Mouse (Mus musculus): ENCODE measurements around the gene Ihh. TPM values are rescaled to one million over a fixed set of nuclear protein-coding genes. Genes with fewer than 3 reads are reported as not detected.
A peak's percentile ranks its signal among the peaks of the same experiment; 100 is the strongest.

The Ihh gene
- 0.16 and 0.32 TPM in 2 replicates for polyA plus RNA-seq (2015; fragmentation: Nextera tagmentation; extraction: Ambion mirVana)

DNA sequence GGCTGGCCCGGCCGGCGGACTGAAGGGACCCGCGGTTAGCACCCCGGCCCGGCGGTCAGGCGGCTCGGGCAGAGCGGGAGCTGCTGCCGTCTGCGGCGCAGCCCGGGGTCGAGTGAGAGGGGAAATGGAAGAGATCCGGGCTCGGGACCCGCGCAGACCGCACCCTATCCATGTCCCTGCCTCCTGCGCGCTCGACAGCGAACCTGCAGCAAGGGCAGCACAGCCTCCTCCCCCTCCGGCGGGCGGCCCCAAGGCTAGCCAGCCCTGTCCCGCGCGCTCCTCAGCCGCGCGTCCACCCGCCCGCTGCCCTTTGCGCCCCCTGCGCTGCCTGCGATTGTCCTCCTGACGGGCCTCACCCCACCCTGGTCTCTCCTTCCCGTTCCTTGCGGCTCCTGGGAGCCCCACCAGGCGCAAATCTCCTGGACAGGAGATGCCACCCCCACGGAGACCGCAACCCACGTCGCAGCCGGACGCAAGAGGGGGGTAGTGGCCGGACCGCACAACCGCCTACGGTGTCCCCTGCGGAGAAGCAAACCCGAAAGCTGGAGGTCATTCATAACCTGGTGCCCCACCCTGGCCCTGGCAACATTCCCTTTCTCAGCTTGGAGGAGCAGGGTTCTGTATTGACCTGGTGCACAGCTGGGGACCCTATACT is at the start of gene Ihh:
Ihh (minus strand) TSS at position 117 of the 655 bp plus-strand sequence.
- peaks cover 34% of the 10 kb centered on the region for H3K4me1 ChIP-seq (ENCODE audit: control insufficient read depth, insufficient read depth, low read length)
- peaks cover 79% of the 10 kb centered on the region for H3K27me3 ChIP-seq (ENCODE audit: control insufficient read depth, insufficient read depth, low read depth, low read length)
- 2% methylated on average over 32 of the region's 55 CpGs for WGBS
- peak within 1 kb of the TSS; percentile 49 for H3K9ac ChIP-seq (ENCODE audit: low read depth, low read length)
- no peak within 1 kb of the TSS for H3K27ac ChIP-seq (ENCODE audit: low read length)
- peak within 1 kb of the TSS; percentile 63 for H3K4me2 ChIP-seq (ENCODE audit: low read length)
- H3K4me3 ChIP-seq (ENCODE audit: low read depth, low read length) = peak within 1 kb of the TSS; percentile 38
- ATAC-seq = peak; percentile 9; the same call in 1 of the 2 replicates
- H3K36me3 ChIP-seq (ENCODE audit: control insufficient read depth, insufficient read depth, low read length) = no peaks in the 10 kb centered on the region
- H3K9me3 ChIP-seq (replicated peaks; ENCODE audit: control insufficient read depth, low read length, poor library complexity, severe bottlenecking) = no peaks in the 10 kb centered on the region

DNA sequence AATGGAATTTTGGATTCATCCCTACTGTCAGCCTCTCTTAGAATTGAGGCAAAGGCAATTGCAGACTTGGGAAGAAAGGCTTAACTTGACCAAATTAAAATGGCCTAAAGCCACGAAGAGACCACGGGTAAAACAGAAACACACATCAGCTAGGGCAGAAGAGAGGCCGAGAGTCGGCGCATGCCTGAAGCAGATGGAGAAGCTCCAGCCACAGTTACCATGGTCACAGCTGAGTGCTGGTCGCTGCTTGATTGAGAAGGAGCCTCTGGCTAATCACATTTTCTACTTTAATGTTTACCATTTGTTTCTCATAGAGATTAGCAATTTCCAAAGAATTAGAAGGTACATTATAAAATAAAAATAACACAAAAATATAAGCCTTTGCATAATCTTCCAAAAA is 49.7 kb upstream of the Ihh start:
- Histone ChIP-seq H3K9ac (ENCODE audit: low read depth, low read length) (no peak overlapping the region), H3K36me3 (ENCODE audit: control insufficient read depth, insufficient read depth, low read length) (no peaks in the 10 kb centered on the region), H3K27me3 (ENCODE audit: control insufficient read depth, insufficient read depth, low read depth, low read length) (no peaks in the 10 kb centered on the region), H3K27ac (ENCODE audit: low read length) (no peak overlapping the region), H3K4me3 (ENCODE audit: low read depth, low read length) (no peak overlapping the region), H3K4me1 (ENCODE audit: control insufficient read depth, insufficient read depth, low read length) (no peaks in the 10 kb centered on the region; the same call in 1 of the 2 replicates), H3K4me2 (ENCODE audit: low read length) (no peak overlapping the region), H3K9me3 (replicated peaks; ENCODE audit: control insufficient read depth, low read length, poor library complexity, severe bottlenecking) (no peaks in the 10 kb centered on the region)
- WGBS = 54% methylated on average over 6 of the region's 6 CpGs
- ATAC-seq = no peak

DNA sequence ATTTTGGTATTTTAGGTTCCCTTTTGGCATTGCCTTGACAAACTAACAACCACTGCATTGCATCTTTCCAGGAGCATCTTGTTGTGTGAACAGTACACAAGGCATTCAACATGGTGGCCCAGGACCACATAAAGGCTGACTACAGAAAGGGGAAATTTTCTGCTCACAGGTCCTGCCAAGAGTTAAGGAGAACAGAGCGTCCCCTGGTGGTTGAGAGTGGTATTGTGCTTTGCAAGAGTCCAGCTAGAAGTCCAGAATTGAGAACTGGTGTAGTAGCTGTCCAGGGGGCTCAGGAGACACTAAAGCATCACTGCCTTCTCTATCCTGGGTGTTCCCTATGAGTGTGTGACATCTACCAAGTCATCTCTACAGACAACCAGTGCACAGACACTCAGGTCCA is 49.0 kb upstream of the Ihh start:
- Histone ChIP-seq H3K4me2 (ENCODE audit: low read length) (no peak overlapping the region), H3K9ac (ENCODE audit: low read depth, low read length) (no peak overlapping the region), H3K4me1 (ENCODE audit: control insufficient read depth, insufficient read depth, low read length) (no peaks in the 10 kb centered on the region; the same call in 1 of the 2 replicates), H3K27ac (ENCODE audit: low read length) (no peak overlapping the region), H3K9me3 (replicated peaks; ENCODE audit: control insufficient read depth, low read length, poor library complexity, severe bottlenecking) (no peaks in the 10 kb centered on the region), H3K27me3 (ENCODE audit: control insufficient read depth, insufficient read depth, low read depth, low read length) (no peaks in the 10 kb centered on the region), H3K36me3 (ENCODE audit: control insufficient read depth, insufficient read depth, low read length) (no peaks in the 10 kb centered on the region), H3K4me3 (ENCODE audit: low read depth, low read length) (no peak overlapping the region)
- 3% methylated on average over 1 of the region's 1 CpGs for WGBS
- ATAC-seq = no peak

- ATAC-seq = no peak
- WGBS = 89% methylated on average over 5 of the region's 5 CpGs
These were observed 47.7 kb upstream of the Ihh start for GRCm38 (mm10) chr1:74999173-74999572.

DNA sequence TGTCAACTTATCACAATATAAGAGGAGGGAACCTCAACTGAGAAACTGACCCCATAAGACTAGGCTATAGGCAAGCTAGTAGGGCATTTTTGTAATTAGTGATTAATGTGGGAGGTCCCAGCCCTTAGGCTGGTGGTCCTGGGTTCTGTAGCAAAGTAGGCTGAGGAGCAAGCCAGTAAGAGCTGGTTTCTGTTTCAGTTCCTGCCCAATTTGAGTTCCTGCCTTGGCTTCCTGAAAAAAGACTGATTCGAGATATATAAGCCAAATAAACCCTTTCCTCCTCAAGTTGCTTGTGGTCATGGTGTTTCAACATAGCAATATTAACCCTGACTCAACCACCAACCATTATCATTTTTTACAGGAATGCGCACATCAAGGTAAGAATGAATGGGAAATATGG is 45.8 kb upstream of the Ihh start:
- Histone ChIP-seq H3K36me3 (ENCODE audit: control insufficient read depth, insufficient read depth, low read length) (no peaks in the 10 kb centered on the region), H3K4me2 (ENCODE audit: low read length) (no peak overlapping the region), H3K4me1 (ENCODE audit: control insufficient read depth, insufficient read depth, low read length) (no peaks in the 10 kb centered on the region; the same call in 1 of the 2 replicates), H3K27ac (ENCODE audit: low read length) (no peak overlapping the region), H3K9me3 (replicated peaks; ENCODE audit: control insufficient read depth, low read length, poor library complexity, severe bottlenecking) (no peaks in the 10 kb centered on the region), H3K27me3 (ENCODE audit: control insufficient read depth, insufficient read depth, low read depth, low read length) (no peaks in the 10 kb centered on the region), H3K4me3 (ENCODE audit: low read depth, low read length) (no peak overlapping the region), H3K9ac (ENCODE audit: low read depth, low read length) (no peak overlapping the region)
- 85% methylated on average over 2 of the region's 2 CpGs for WGBS
- ATAC-seq = no peak

More at GRCm38 (mm10) chr1:74999173-74999572, 47.7 kb upstream of the Ihh start:
- Histone ChIP-seq H3K36me3 (ENCODE audit: control insufficient read depth, insufficient read depth, low read length) (no peaks in the 10 kb centered on the region), H3K27ac (ENCODE audit: low read length) (no peak overlapping the region), H3K9me3 (replicated peaks; ENCODE audit: control insufficient read depth, low read length, poor library complexity, severe bottlenecking) (no peaks in the 10 kb centered on the region), H3K9ac (ENCODE audit: low read depth, low read length) (no peak overlapping the region), H3K27me3 (ENCODE audit: control insufficient read depth, insufficient read depth, low read depth, low read length) (no peaks in the 10 kb centered on the region), H3K4me3 (ENCODE audit: low read depth, low read length) (no peak overlapping the region), H3K4me1 (ENCODE audit: control insufficient read depth, insufficient read depth, low read length) (no peaks in the 10 kb centered on the region; the same call in 1 of the 2 replicates), H3K4me2 (ENCODE audit: low read length) (no peak overlapping the region)

DNA sequence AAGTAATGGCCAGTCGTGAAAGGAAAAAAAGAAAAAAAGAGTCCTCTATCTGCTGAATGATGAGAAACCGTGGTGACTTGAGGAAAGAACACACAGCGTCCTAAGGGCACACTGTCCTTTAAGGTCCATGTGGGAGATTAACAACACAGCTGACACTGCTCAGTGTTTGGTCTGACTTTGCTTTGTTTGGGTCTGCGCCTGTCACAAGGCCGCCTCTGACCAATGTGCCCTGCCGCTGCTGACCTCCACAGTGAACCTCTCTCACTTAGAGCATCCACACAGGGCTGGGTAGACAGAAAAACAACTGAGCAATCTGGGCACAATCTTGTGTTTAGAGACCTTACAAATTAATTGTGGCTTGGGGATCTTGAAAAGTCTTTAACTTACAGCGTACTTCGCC is 25.5 kb upstream of the Ihh start:
- Histone ChIP-seq H3K36me3 (ENCODE audit: control insufficient read depth, insufficient read depth, low read length) (no peaks in the 10 kb centered on the region), H3K4me2 (ENCODE audit: low read length) (no peak overlapping the region), H3K27me3 (ENCODE audit: control insufficient read depth, insufficient read depth, low read depth, low read length) (no peaks in the 10 kb centered on the region), H3K4me3 (ENCODE audit: low read depth, low read length) (no peak overlapping the region), H3K4me1 (ENCODE audit: control insufficient read depth, insufficient read depth, low read length) (no peaks in the 10 kb centered on the region), H3K9ac (ENCODE audit: low read depth, low read length) (no peak overlapping the region), H3K9me3 (replicated peaks; ENCODE audit: control insufficient read depth, low read length, poor library complexity, severe bottlenecking) (no peaks in the 10 kb centered on the region), H3K27ac (ENCODE audit: low read length) (no peak overlapping the region)
- ATAC-seq = no peak
- WGBS = 78% methylated on average over 8 of the region's 8 CpGs

DNA sequence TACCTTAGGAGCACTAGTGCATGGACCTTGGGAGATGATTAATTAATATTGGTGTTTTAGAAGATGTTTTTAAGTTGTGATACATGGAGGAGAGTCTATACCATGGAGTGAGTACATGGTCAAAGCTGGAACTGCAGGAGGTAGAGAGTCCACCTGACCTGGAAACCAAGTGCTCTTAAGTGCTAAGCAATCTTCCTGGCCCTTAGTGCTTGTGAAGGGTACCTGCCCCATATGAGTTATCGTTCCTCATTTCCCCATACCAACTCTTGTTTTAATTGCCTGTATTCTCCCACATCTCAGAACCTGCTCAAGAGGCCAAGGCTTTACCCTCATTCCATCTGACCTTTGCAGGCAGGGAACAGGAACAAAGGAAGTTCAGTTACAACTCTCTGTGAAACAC is 24.5 kb upstream of the Ihh start:
- Histone ChIP-seq H3K9ac (ENCODE audit: low read depth, low read length) (no peak overlapping the region), H3K4me3 (ENCODE audit: low read depth, low read length) (no peak overlapping the region), H3K9me3 (replicated peaks; ENCODE audit: control insufficient read depth, low read length, poor library complexity, severe bottlenecking) (no peaks in the 10 kb centered on the region), H3K4me2 (ENCODE audit: low read length) (no peak overlapping the region), H3K36me3 (ENCODE audit: control insufficient read depth, insufficient read depth, low read length) (no peaks in the 10 kb centered on the region), H3K27me3 (ENCODE audit: control insufficient read depth, insufficient read depth, low read depth, low read length) (no peaks in the 10 kb centered on the region), H3K27ac (ENCODE audit: low read length) (no peak overlapping the region), H3K4me1 (ENCODE audit: control insufficient read depth, insufficient read depth, low read length) (no peaks in the 10 kb centered on the region)
- WGBS = 80% methylated on average over 1 of the region's 1 CpGs
- no peak for ATAC-seq

GRCm38 (mm10) chr1:74973590-74973989 is 22.1 kb upstream of the Ihh start:
- 79% methylated on average over 6 of the region's 6 CpGs for WGBS
- H3K27ac ChIP-seq (ENCODE audit: low read length) = no peak overlapping the region
- no peak overlapping the region for H3K9ac ChIP-seq (ENCODE audit: low read depth, low read length)
- H3K9me3 ChIP-seq (replicated peaks; ENCODE audit: control insufficient read depth, low read length, poor library complexity, severe bottlenecking) = no peaks in the 10 kb centered on the region
- H3K27me3 ChIP-seq (ENCODE audit: control insufficient read depth, insufficient read depth, low read depth, low read length) = no peaks in the 10 kb centered on the region
- H3K36me3 ChIP-seq (ENCODE audit: control insufficient read depth, insufficient read depth, low read length) = no peaks in the 10 kb centered on the region
- ATAC-seq = no peak
- H3K4me2 ChIP-seq (ENCODE audit: low read length) = no peak overlapping the region
- no peak overlapping the region for H3K4me3 ChIP-seq (ENCODE audit: low read depth, low read length)
- no peaks in the 10 kb centered on the region for H3K4me1 ChIP-seq (ENCODE audit: control insufficient read depth, insufficient read depth, low read length)

GRCm38 (mm10) chr1:74971353-74972050 is 20.0 kb upstream of the Ihh start:
- no peak overlapping the region for H3K9ac ChIP-seq (ENCODE audit: low read depth, low read length)
- H3K36me3 ChIP-seq (ENCODE audit: control insufficient read depth, insufficient read depth, low read length) = no peaks in the 10 kb centered on the region
- no peaks in the 10 kb centered on the region for H3K4me1 ChIP-seq (ENCODE audit: control insufficient read depth, insufficient read depth, low read length)
- H3K27ac ChIP-seq (ENCODE audit: low read length) = no peak overlapping the region
- no peaks in the 10 kb centered on the region for H3K9me3 ChIP-seq (replicated peaks; ENCODE audit: control insufficient read depth, low read length, poor library complexity, severe bottlenecking)
- WGBS = 56% methylated on average over 4 of the region's 4 CpGs
- ATAC-seq = no peak
- H3K4me3 ChIP-seq (ENCODE audit: low read depth, low read length) = no peak overlapping the region
- H3K27me3 ChIP-seq (ENCODE audit: control insufficient read depth, insufficient read depth, low read depth, low read length) = no peaks in the 10 kb centered on the region
- H3K4me2 ChIP-seq (ENCODE audit: low read length) = no peak overlapping the region

Measured in midbrain, embryonic 16.5 days (tissue).